Mouse (Mus musculus) urinary bladder, adult 2 months (tissue): ENCODE measurements around the gene Afg3l1. TPM values are rescaled to one million over a fixed set of nuclear protein-coding genes. Genes with fewer than 3 reads are reported as not detected.
"Not testable (repeated sequence)": the region's sequence is repeated elsewhere in the genome, so short reads cannot be mapped to it uniquely, and the experiment has no call there.

Source experiments
- DNase-seq: peaks from one replicate; pipeline ENCODE4 v3.0.0; 2022; ENCODE audit warnings: low spot score
- polyA plus RNA-seq: library from polyadenylated mRNA; depleted of rRNA; stranded (reverse); fragments of >200 nt; gene quantifications from 2 replicates; pipeline ENCODE4 v1.2.3, GENCODE M21; 2012

The Afg3l1 gene
- polyA plus RNA-seq, 1 experiment = 22.3 TPM

- DNase-seq = no peak
Measured at GRCm38 (mm10) chr8:123467476-123467875, 10.2 kb upstream of the Afg3l1 start.

DNA sequence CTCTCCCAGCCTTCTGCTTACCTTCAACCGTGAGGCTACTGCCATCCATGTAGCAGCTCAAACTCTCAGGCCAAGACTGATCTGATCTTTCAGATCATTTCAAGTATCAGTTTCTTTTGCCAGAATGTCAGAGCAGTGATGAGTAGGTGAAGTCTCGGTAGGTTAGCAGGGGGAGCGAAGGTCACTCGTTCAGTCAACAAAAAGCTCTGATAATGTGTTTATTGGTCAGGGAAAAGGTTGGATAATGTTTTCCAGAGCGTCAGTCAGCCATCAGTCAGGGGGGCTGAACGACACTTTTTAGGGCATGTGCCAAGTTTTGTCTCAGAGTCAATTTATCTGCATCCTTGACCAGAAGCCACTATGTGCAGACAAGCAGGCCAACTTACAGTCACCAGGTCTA, 4.7 kb upstream of the Afg3l1 start:
- DNase-seq = not testable (repeated sequence)

DNA sequence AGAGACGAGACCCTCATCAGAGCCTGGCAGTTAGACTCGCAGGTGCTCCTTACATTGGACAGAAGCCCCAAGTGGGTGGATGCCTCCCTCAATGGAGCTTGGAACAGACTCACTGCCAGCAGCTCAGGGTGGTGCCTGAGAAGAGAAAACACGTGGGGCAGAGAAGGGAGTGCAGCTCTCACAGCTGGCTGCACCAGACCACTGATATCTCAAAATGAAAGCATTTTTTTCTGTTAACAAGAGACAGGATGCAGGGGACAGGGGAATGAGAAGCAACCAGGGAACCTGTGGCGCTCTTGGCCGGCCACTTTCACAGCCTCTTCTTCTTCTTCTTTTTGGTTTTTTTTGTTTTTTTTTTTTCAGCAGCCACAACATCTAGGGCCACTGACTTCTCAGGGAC, 3.2 kb upstream of the Afg3l1 start:
- not testable (repeated sequence) for DNase-seq

DNA sequence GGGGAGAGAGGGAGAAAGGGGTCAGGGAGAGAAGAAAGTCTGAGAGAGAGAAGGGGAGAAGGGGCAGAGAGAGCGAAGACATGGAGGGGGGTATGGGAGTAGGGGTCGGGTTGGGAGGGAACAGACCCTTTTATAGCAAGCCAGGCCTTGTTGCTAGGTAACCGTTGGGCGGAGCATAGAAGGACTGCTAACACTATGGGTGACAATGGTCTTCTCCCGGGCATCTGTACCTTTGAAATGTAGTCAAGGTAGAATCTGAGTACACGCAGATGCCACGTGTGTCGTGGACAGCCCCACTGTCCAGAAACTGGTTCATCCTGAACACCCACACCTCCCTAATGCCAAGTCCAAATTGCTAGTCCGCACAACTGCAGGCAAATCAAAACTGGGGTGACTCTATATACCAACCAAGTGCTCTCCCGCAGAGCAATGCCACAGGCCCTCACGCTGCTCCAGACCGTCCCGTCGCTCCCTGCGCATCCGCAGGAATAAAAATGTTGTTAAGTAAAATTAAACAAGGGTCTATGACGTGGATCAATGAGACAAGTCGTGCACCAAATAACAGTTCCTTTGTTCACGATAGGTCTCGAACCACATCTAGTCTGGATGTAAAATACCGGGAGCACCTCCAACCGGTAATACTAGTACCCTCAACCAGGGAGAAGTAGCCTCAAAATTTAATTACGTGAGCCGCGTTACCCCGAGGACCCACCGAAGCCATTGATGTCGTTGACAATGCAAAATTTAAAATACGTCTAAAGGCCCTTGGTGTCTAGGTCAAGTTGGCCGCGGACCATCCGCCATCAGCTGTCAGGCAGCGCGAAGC, 579 bp upstream of the Afg3l1 start:
- no peak for DNase-seq

GRCm38 (mm10) chr8:123478456-123479218, 934 bp downstream of the Afg3l1 start:
- no peak for DNase-seq

DNA sequence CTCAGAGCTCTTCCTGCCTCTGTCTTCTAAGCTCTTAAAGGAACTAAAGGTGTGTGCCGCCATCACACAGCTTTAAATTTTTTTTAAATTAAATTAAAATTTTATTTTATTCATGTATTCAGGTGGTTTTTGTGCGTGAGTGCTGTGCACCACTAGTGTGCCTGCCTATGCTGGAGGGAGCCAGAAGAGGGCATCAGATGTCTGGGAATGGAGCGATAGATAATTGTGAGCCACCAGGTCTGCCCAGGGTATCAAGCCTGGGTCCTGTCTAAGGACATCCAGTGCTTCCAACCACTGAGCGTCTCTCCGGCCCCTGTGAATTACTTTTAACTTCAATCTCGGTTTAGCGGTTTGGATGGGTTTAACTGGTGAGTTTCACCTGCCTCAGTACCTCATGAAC, 4.9 kb downstream of the Afg3l1 start:
- DNase-seq = no peak

DNA sequence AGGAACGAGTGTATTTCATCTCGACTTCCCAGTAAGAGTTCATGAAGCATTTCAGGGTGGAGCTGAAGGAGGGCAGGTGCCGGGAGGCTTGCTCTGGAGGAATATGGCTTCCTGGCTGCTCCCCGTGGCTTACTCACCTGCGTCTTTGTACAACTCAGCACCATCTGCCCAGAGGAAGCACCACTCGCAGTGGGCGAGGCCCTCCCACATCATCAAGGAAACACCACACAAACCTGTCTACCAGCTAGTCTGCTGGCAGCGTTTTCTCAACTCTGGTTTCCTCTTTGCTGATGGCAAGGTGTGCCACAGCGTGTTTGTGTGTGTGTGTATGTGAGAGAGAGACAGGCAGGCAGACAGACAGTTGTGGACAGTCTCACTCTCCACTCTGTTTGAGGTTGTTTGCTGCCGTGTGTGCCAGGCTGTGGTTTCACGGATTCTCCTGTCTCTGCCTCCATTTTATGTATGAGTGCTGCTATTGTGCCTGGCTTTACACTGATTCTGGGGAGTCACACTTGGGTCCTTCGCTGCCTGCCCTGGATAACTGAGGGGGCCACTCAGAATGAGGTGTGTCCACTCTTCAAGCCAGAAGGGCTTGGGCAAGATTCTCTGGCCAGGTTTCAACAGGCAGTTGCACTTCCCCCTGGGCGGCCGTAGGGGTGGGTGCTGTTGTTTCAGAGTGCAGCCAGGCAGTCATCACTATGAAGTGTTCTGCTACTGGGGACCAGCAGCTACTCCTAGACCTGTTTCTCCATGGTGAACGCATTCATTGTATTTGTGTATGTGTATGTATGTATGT, 13.8 kb downstream of the Afg3l1 start:
- DNase-seq = no peak

GRCm38 (mm10) chr8:123492898-123493297, 15.2 kb downstream of the Afg3l1 start:
- no peak for DNase-seq

GRCm38 (mm10) chr8:123497699-123498098, 20.0 kb downstream of the Afg3l1 start:
- no peak for DNase-seq

- DNase-seq = no peak
Measured at GRCm38 (mm10) chr8:123498963-123499362, 21.3 kb downstream of the Afg3l1 start.

GRCm38 (mm10) chr8:123499556-123499955, 21.9 kb downstream of the Afg3l1 start:
- no peak for DNase-seq

DNA sequence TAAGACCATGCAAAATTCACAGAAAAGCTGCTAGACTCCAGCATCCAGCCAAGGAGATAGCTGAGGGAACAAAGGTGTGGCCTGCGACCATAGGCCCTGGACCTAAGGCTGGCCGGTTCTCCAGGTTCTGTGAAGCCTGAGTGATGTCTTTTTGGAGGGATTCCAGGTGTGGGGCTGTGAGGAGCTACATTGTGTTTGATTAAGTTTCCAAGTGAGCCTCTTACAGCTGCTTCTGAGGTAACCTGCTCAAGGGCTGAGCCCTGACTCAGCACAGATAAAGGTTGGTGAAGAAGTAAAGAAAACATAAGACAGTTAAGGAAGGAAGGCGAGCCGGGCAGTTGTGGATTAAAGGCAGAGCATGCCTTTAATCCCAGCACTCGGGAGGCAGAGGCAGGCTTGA, 24.5 kb downstream of the Afg3l1 start:
- no peak for DNase-seq

- no peak for DNase-seq
Measured at GRCm38 (mm10) chr8:123503801-123504467, 26.2 kb downstream of the Afg3l1 start.

DNA sequence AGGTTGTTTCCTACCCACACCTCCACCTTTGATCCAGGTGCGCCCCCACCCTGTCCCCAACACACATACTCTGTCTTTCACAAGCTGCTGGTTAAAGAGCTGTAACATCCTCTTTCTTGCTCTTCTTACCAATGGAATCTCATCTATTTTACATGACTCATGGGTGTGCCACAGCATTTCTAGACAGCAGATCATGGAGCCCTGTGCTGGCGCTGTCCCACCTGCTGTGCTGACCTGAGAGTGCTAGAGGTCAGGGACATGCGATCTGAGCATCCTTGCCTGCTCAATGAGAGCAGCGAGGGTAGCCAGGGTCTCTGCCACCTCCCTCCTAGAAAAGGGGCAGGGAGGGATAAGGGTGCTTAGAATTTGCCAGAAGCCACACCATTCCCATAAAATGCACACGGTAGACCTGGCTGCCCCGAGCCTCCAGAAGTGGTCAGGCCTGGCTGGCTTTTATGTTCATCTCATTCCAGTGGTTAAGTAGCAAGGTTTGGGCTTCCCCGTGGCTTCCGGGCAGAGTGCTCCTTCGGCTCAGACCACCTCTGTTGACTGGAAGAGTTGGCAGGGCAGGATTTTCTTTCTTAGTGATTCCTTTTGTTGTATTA, 27.0 kb downstream of the Afg3l1 start:
- no peak for DNase-seq

GRCm38 (mm10) chr8:123505267-123505666, 27.6 kb downstream of the Afg3l1 start:
- DNase-seq = no peak

DNA sequence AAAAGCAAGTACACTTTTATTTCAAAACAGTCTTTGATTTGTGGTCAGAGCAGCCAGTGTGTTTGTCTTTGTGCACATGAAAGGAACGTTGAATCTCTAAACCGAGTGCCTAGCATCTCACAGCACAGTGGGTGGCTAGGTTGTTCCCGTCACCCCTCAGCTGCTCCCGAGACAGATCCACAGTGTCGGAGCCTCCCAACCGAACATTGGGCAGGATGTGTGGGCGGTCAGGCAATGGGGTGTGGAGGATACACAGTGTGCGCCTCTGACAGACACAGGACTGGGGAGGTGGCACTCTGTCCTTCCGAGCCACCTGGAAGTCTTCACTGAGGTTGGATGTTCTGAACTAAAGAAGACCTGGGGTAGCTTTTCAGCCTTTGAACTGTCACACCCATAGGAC, 28.0 kb downstream of the Afg3l1 start:
- no peak for DNase-seq

GRCm38 (mm10) chr8:123507153-123507552, 29.4 kb downstream of the Afg3l1 start:
- DNase-seq = no peak

DNA sequence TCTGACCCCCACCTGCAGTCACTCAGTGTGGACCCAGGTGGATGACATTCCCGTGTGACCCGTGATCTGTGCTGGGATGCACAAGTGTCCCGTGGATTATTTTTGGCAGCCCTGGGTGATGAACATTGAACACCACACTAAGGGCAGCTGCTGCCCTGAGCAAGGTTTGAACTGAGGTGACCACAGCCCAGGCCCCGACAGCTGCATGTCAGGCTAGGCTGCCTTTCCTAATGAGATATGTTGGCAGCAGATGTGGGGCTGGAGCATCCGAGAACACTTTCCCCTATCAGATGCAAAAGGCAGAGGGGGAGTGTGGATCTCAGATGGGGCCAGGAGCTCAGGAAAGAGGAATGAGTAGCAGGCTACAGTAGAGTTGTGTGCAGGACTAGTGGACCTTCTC, 33.1 kb downstream of the Afg3l1 start:
- DNase-seq = no peak

DNA sequence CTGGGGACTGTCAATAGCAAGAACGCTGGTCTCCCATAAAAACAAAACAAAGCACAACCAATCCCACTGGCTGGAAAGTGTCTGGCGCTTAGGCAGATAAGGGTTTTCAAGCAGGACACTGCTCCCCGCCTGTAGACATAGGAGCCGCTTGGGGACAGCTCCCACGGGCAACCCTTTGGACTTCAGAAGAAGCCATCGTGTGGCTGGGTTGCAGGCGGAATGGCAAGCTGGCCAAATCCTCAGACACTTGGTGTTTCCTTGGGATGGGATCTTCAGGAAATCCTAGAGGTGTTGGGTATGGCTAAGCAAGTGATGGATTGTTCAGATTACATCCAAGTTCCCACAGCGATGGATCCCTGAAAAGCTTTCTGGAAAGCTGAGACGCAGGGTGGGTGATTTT, 36.4 kb downstream of the Afg3l1 start:
- DNase-seq = no peak

- DNase-seq = no peak
Measured at GRCm38 (mm10) chr8:123514781-123515539, 37.3 kb downstream of the Afg3l1 start, which contains the start of gene Dbndd1. Dbndd1 (minus strand) TSS chr8:123515463.

DNA sequence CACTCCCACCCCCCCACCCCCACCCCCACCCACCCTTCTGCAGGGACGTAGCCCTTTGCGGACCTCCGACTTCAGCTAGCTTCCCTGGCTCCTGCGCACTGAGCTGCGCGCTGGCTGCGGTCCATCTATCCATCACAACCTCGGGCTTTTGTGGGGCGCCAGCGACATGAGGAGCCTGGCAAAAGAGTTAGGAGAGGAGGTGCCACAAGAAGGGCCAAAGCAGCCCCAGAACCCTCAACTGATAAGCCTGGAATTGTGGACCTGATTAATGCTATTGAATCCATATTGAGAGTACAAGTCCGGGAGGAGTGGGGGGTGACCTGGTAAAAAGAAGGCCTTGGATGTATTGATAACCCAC, 37.8 kb downstream of the Afg3l1 start:
- no peak for DNase-seq
